Mouse (Mus musculus): Measurements from ENCODE around the gene Mms19. TPM values are rescaled to one million over a fixed set of nuclear protein-coding genes. Genes with fewer than 3 reads are reported as not detected.

The Mms19 gene
- polyA plus RNA-seq, 1 experiment from 2014 or later, result 26.9 TPM

GRCm38 (mm10) chr19:41980422-41980818, 537 bp downstream of the Mms19 start:
- H3K36me3 ChIP-seq (ENCODE audit: control insufficient read depth, insufficient read depth, low read length), result no peaks in the 10 kb centered on the region
- H3K9ac ChIP-seq (ENCODE audit: low read depth, low read length), result peak overlapping the region; percentile 87; the same call in 1 of the 2 replicates
- ATAC-seq (replicated peaks; ENCODE audit: insufficient number of reproducible peaks, low FRiP score, low TSS enrichment), result no peak
- peak overlapping the region; percentile 77 for H3K27ac ChIP-seq (ENCODE audit: low read depth, low read length)
- H3K4me1 ChIP-seq (ENCODE audit: control insufficient read depth, insufficient read depth, low read length), result peaks cover 9% of the 10 kb centered on the region; the same call in 1 of the 2 replicates
- WGBS (ENCODE audit: insufficient replicate concordance), result under 1% methylated on average over 16 of the region's 16 CpGs
- H3K9me3 ChIP-seq (replicated peaks; ENCODE audit: control insufficient read depth, low read length), result no peaks in the 10 kb centered on the region
- H3K4me3 ChIP-seq (ENCODE audit: low read depth, low read length), result peak overlapping the region; percentile 82
- H3K27me3 ChIP-seq (ENCODE audit: control insufficient read depth, insufficient read depth, low read length), result no peaks in the 10 kb centered on the region; the same call in 1 of the 2 replicates
- H3K4me2 ChIP-seq, result peak overlapping the region; percentile 95

GRCm38 (mm10) chr19:41973891-41974794, 6.8 kb downstream of the Mms19 start:
- WGBS (ENCODE audit: insufficient replicate concordance), result 70% methylated on average over 13 of the region's 13 CpGs
- Histone ChIP-seq H3K4me2 (no peak overlapping the region), H3K4me3 (ENCODE audit: low read depth, low read length) (no peak overlapping the region), H3K9me3 (replicated peaks; ENCODE audit: control insufficient read depth, low read length) (no peaks in the 10 kb centered on the region), H3K27ac (ENCODE audit: low read depth, low read length) (no peak overlapping the region), H3K4me1 (ENCODE audit: control insufficient read depth, insufficient read depth, low read length) (no peaks in the 10 kb centered on the region), H3K9ac (ENCODE audit: low read depth, low read length) (no peak overlapping the region), H3K36me3 (ENCODE audit: control insufficient read depth, insufficient read depth, low read length) (peaks cover 2% of the 10 kb centered on the region; the same call in 1 of the 2 replicates), H3K27me3 (ENCODE audit: control insufficient read depth, insufficient read depth, low read length) (no peaks in the 10 kb centered on the region)
- ATAC-seq (replicated peaks; ENCODE audit: insufficient number of reproducible peaks, low FRiP score, low TSS enrichment), result no peak

- Histone ChIP-seq H3K9me3 (replicated peaks; ENCODE audit: control insufficient read depth, low read length) (no peaks in the 10 kb centered on the region), H3K4me3 (ENCODE audit: low read depth, low read length) (no peak overlapping the region), H3K36me3 (ENCODE audit: control insufficient read depth, insufficient read depth, low read length) (peaks cover 28% of the 10 kb centered on the region), H3K4me2 (no peak overlapping the region), H3K27ac (ENCODE audit: low read depth, low read length) (no peak overlapping the region), H3K4me1 (ENCODE audit: control insufficient read depth, insufficient read depth, low read length) (no peaks in the 10 kb centered on the region), H3K9ac (ENCODE audit: low read depth, low read length) (no peak overlapping the region), H3K27me3 (ENCODE audit: control insufficient read depth, insufficient read depth, low read length) (no peaks in the 10 kb centered on the region)
- ATAC-seq (replicated peaks; ENCODE audit: insufficient number of reproducible peaks, low FRiP score, low TSS enrichment), result no peak
- 94% methylated on average over 7 of the region's 7 CpGs for WGBS (ENCODE audit: insufficient replicate concordance)
Measured at GRCm38 (mm10) chr19:41969618-41970017, 11.3 kb downstream of the Mms19 start.

- Histone ChIP-seq H3K4me2 (no peak overlapping the region), H3K27me3 (ENCODE audit: control insufficient read depth, insufficient read depth, low read length) (no peaks in the 10 kb centered on the region), H3K4me3 (ENCODE audit: low read depth, low read length) (no peak overlapping the region), H3K36me3 (ENCODE audit: control insufficient read depth, insufficient read depth, low read length) (peaks cover 48% of the 10 kb centered on the region), H3K9ac (ENCODE audit: low read depth, low read length) (no peak overlapping the region), H3K27ac (ENCODE audit: low read depth, low read length) (no peak overlapping the region), H3K9me3 (replicated peaks; ENCODE audit: control insufficient read depth, low read length) (no peaks in the 10 kb centered on the region), H3K4me1 (ENCODE audit: control insufficient read depth, insufficient read depth, low read length) (no peaks in the 10 kb centered on the region)
- WGBS (ENCODE audit: insufficient replicate concordance), result 82% methylated on average over 3 of the region's 3 CpGs
- ATAC-seq (replicated peaks; ENCODE audit: insufficient number of reproducible peaks, low FRiP score, low TSS enrichment), result no peak
Measured at GRCm38 (mm10) chr19:41953574-41953973, 27.4 kb downstream of the Mms19 start.

- no peak overlapping the region for H3K27ac ChIP-seq (ENCODE audit: low read depth, low read length)
- no peak overlapping the region for H3K4me3 ChIP-seq (ENCODE audit: low read depth, low read length)
- WGBS (ENCODE audit: insufficient replicate concordance), result 81% methylated on average over 4 of the region's 4 CpGs
- H3K27me3 ChIP-seq (ENCODE audit: control insufficient read depth, insufficient read depth, low read length), result no peaks in the 10 kb centered on the region
- ATAC-seq (replicated peaks; ENCODE audit: insufficient number of reproducible peaks, low FRiP score, low TSS enrichment), result no peak
- H3K4me1 ChIP-seq (ENCODE audit: control insufficient read depth, insufficient read depth, low read length), result no peaks in the 10 kb centered on the region
- no peaks in the 10 kb centered on the region for H3K9me3 ChIP-seq (replicated peaks; ENCODE audit: control insufficient read depth, low read length)
- no peak overlapping the region for H3K9ac ChIP-seq (ENCODE audit: low read depth, low read length)
- no peak overlapping the region for H3K4me2 ChIP-seq
- peaks cover 49% of the 10 kb centered on the region for H3K36me3 ChIP-seq (ENCODE audit: control insufficient read depth, insufficient read depth, low read length)
Measured at GRCm38 (mm10) chr19:41952287-41952686, 28.7 kb downstream of the Mms19 start.

- H3K27me3 ChIP-seq (ENCODE audit: control insufficient read depth, insufficient read depth, low read length), result no peaks in the 10 kb centered on the region
- H3K9me3 ChIP-seq (replicated peaks; ENCODE audit: control insufficient read depth, low read length), result no peaks in the 10 kb centered on the region
- H3K4me3 ChIP-seq (ENCODE audit: low read depth, low read length), result no peak overlapping the region
- H3K4me1 ChIP-seq (ENCODE audit: control insufficient read depth, insufficient read depth, low read length), result no peaks in the 10 kb centered on the region
- ATAC-seq (replicated peaks; ENCODE audit: insufficient number of reproducible peaks, low FRiP score, low TSS enrichment), result no peak
- 85% methylated on average over 7 of the region's 7 CpGs for WGBS (ENCODE audit: insufficient replicate concordance)
- no peak overlapping the region for H3K9ac ChIP-seq (ENCODE audit: low read depth, low read length)
- no peak overlapping the region for H3K4me2 ChIP-seq
- H3K36me3 ChIP-seq (ENCODE audit: control insufficient read depth, insufficient read depth, low read length), result peaks cover 58% of the 10 kb centered on the region
- no peak overlapping the region for H3K27ac ChIP-seq (ENCODE audit: low read depth, low read length)
Measured at GRCm38 (mm10) chr19:41943841-41944240, 37.1 kb downstream of the Mms19 start.

- Histone ChIP-seq H3K4me2 (no peak overlapping the region), H3K27ac (ENCODE audit: low read depth, low read length) (no peak overlapping the region), H3K4me1 (ENCODE audit: control insufficient read depth, insufficient read depth, low read length) (peaks cover 8% of the 10 kb centered on the region), H3K36me3 (ENCODE audit: control insufficient read depth, insufficient read depth, low read length) (peaks cover 23% of the 10 kb centered on the region), H3K4me3 (ENCODE audit: low read depth, low read length) (no peak overlapping the region), H3K27me3 (ENCODE audit: control insufficient read depth, insufficient read depth, low read length) (no peaks in the 10 kb centered on the region), H3K9ac (ENCODE audit: low read depth, low read length) (no peak overlapping the region), H3K9me3 (replicated peaks; ENCODE audit: control insufficient read depth, low read length) (no peaks in the 10 kb centered on the region)
- no peak for ATAC-seq (replicated peaks; ENCODE audit: insufficient number of reproducible peaks, low FRiP score, low TSS enrichment)
- WGBS (ENCODE audit: insufficient replicate concordance), result 90% methylated on average over 5 of the region's 5 CpGs
Measured at GRCm38 (mm10) chr19:41938539-41938938, 42.4 kb downstream of the Mms19 start.

- H3K36me3 ChIP-seq (ENCODE audit: control insufficient read depth, insufficient read depth, low read length), result peaks cover 10% of the 10 kb centered on the region
- ATAC-seq (replicated peaks; ENCODE audit: insufficient number of reproducible peaks, low FRiP score, low TSS enrichment), result no peak
Measured at GRCm38 (mm10) chr19:41935921-41936320, 45.0 kb downstream of the Mms19 start.

More at GRCm38 (mm10) chr19:41935921-41936320, 45.0 kb downstream of the Mms19 start:
- Histone ChIP-seq H3K9ac (ENCODE audit: low read depth, low read length) (no peak overlapping the region), H3K9me3 (replicated peaks; ENCODE audit: control insufficient read depth, low read length) (no peaks in the 10 kb centered on the region), H3K4me2 (no peak overlapping the region), H3K4me1 (ENCODE audit: control insufficient read depth, insufficient read depth, low read length) (peaks cover 16% of the 10 kb centered on the region), H3K27ac (ENCODE audit: low read depth, low read length) (no peak overlapping the region), H3K4me3 (ENCODE audit: low read depth, low read length) (no peak overlapping the region), H3K27me3 (ENCODE audit: control insufficient read depth, insufficient read depth, low read length) (no peaks in the 10 kb centered on the region)
- 83% methylated on average over 1 of the region's 1 CpGs for WGBS (ENCODE audit: insufficient replicate concordance)
